Mouse (Mus musculus) MEL (cell line): ENCODE measurements around the gene Arid1b. TPM values are rescaled to one million over a fixed set of nuclear protein-coding genes. Genes with fewer than 3 reads are reported as not detected.

ENCODE experiments used
- DNase-seq: peaks from one replicate; pipeline ENCODE4 v3.0.0; 2011; ENCODE audit warnings: low read depth, low spot score
- H3K27ac ChIP-seq: 2 replicates; pipeline ENCODE4 v1.5.1; 2012; ENCODE audit warnings: low read depth, mild to moderate bottlenecking, control low read depth, low read length, moderate library complexity; ENCODE audit not compliant: control insufficient read depth
- H3K27me3 ChIP-seq, 2 experiments: fragments of 150-350 bp in 1 of 2; sonication (generic) in 1 of 2; 2 replicates each; pipeline ENCODE4 v1.6.1; 2012; ENCODE audit warnings: low read length in 2 of 2, mild to moderate bottlenecking in 2 of 2, improper control_type of control experiment in 1 of 2, moderate library complexity in 1 of 2; ENCODE audit not compliant: insufficient read depth in 2 of 2, control insufficient read depth in 1 of 2
- H3K36me3 ChIP-seq, 2 experiments: 2 replicates each; pipeline ENCODE4 v1.6.1; 2012 to 2014; ENCODE audit warnings: low read length in 2 of 2, improper control_type of control experiment in 1 of 2, inconsistent platforms in 1 of 2, mild to moderate bottlenecking in 1 of 2; ENCODE audit not compliant: insufficient read depth in 2 of 2, control insufficient read depth in 1 of 2
- H3K4me1 ChIP-seq, 2 experiments: fragments of 150-350 bp in 1 of 2; sonication (generic) in 1 of 2; 2 replicates each; pipeline ENCODE4 v1.6.1; 2012; ENCODE audit warnings: low read length in 2 of 2, improper control_type of control experiment in 1 of 2, mild to moderate bottlenecking in 1 of 2; ENCODE audit not compliant: insufficient read depth in 2 of 2, control insufficient read depth in 1 of 2
- H3K4me3 ChIP-seq, 2 experiments: fragments of 150-350 bp in 1 of 2; sonication (generic) in 1 of 2; 2 replicates each; pipeline ENCODE4 v1.5.1; 2012; ENCODE audit warnings: low read depth in 2 of 2, low read length in 2 of 2, mild to moderate bottlenecking in 2 of 2, moderate library complexity in 2 of 2, control low read depth in 1 of 2, improper control_type of control experiment in 1 of 2; ENCODE audit not compliant: control insufficient read depth in 1 of 2, insufficient read depth in 1 of 2
- H3K79me2 ChIP-seq: 2 replicates; pipeline ENCODE4 v1.6.1; 2012; ENCODE audit warnings: mild to moderate bottlenecking, low read length, moderate library complexity; ENCODE audit not compliant: control insufficient read depth, poor library complexity, insufficient read depth
- H3K9ac ChIP-seq: 2 replicates; pipeline ENCODE4 v1.6.1; 2012; ENCODE audit warnings: low read depth, mild to moderate bottlenecking, control low read depth, low read length, moderate library complexity; ENCODE audit not compliant: control insufficient read depth, poor library complexity, severe bottlenecking
- H3K9me3 ChIP-seq: fragments of 150-350 bp; sonication (generic); replicated peaks from 2 replicates; pipeline ENCODE4 v1.6.1; 2012; ENCODE audit warnings: mild to moderate bottlenecking, low read length, improper control_type of control experiment, moderate library complexity; ENCODE audit not compliant: insufficient read depth
- CHD1 ChIP-seq: IDR thresholded peaks from 2 replicates; pipeline ENCODE4 v1.6.1; 2012; ENCODE audit warnings: low read depth, mild to moderate bottlenecking, inconsistent platforms, low read length, improper control_type of control experiment
- CTCF ChIP-seq, 3 experiments: IDR thresholded peaks in 2 of 3; conservative IDR thresholded peaks in 1 of 3; 2 replicates each; pipeline ENCODE4 v1.5.1; 2011 to 2012; ENCODE audit warnings: low read length in 3 of 3, low read depth in 2 of 3, mild to moderate bottlenecking in 2 of 3, improper control_type of control experiment in 1 of 3, inconsistent platforms in 1 of 3, mixed read lengths in 1 of 3, moderate library complexity in 1 of 3; ENCODE audit not compliant: control insufficient read depth in 1 of 3, insufficient read depth in 1 of 3, poor library complexity in 1 of 3, severe bottlenecking in 1 of 3
- ELF1 ChIP-seq: IDR thresholded peaks from 2 replicates; pipeline ENCODE4 v1.6.1; 2014; ENCODE audit warnings: low read depth, mild to moderate bottlenecking, inconsistent platforms, low read length, improper control_type of control experiment, moderate library complexity
- EP300 ChIP-seq, 2 experiments: IDR thresholded peaks; 2 replicates each; pipeline ENCODE4 v1.6.1; 2011; ENCODE audit warnings: improper control_type of control experiment in 2 of 2, low read length in 2 of 2, low read depth in 1 of 2, mild to moderate bottlenecking in 1 of 2
- ETS1 ChIP-seq: IDR thresholded peaks from 2 replicates; pipeline ENCODE4 v1.6.1; 2012; ENCODE audit warnings: low read depth, mild to moderate bottlenecking, inconsistent platforms, low read length, improper control_type of control experiment, moderate library complexity
- JUND ChIP-seq: IDR thresholded peaks from 2 replicates; pipeline ENCODE4 v1.6.1; 2011; ENCODE audit warnings: low read depth, mild to moderate bottlenecking, improper control_type of control experiment, low read length
- KAT2A ChIP-seq: conservative IDR thresholded peaks from 2 replicates; pipeline ENCODE4 v1.6.1; 2012; ENCODE audit warnings: low read depth, low read length, improper control_type of control experiment, inconsistent platforms
- MAFK ChIP-seq: IDR thresholded peaks from 2 replicates; pipeline ENCODE4 v1.6.1; 2011; ENCODE audit warnings: low read depth, mild to moderate bottlenecking, low read length, improper control_type of control experiment, borderline replicate concordance
- MAX ChIP-seq: IDR thresholded peaks from 2 replicates; pipeline ENCODE4 v1.6.1; 2011; ENCODE audit warnings: low read length, improper control_type of control experiment
- MEF2A ChIP-seq: IDR thresholded peaks from 2 replicates; pipeline ENCODE4 v1.6.1; 2014; ENCODE audit warnings: low read depth, mild to moderate bottlenecking, inconsistent platforms, low read length, improper control_type of control experiment; ENCODE audit not compliant: poor library complexity, insufficient replicate concordance, severe bottlenecking; ENCODE audit errors: extremely low read depth
- MYC ChIP-seq: IDR thresholded peaks from 2 replicates; pipeline ENCODE4 v1.6.1; 2011; ENCODE audit warnings: low read depth, mild to moderate bottlenecking, low read length, improper control_type of control experiment, moderate library complexity
- NELFE ChIP-seq: IDR thresholded peaks from 2 replicates; pipeline ENCODE4 v1.6.1; 2011; ENCODE audit warnings: low read depth, low read length, improper control_type of control experiment
- NRF1 ChIP-seq: IDR thresholded peaks from 2 replicates; pipeline ENCODE4 v1.6.1; 2014; ENCODE audit warnings: low read depth, mild to moderate bottlenecking, inconsistent platforms, low read length, improper control_type of control experiment, moderate library complexity; ENCODE audit not compliant: poor library complexity, insufficient read depth, severe bottlenecking
- POLR2A ChIP-seq, 2 experiments: IDR thresholded peaks; 2 replicates each; pipeline ENCODE4 v1.6.1; 2011 to 2012; ENCODE audit warnings: low read length in 2 of 2, mild to moderate bottlenecking in 2 of 2, control low read depth in 1 of 2, improper control_type of control experiment in 1 of 2, low read depth in 1 of 2, moderate library complexity in 1 of 2; ENCODE audit not compliant: control insufficient read depth in 1 of 2, insufficient read depth in 1 of 2, poor library complexity in 1 of 2
- POLR2AphosphoS2 ChIP-seq: IDR thresholded peaks from 2 replicates; pipeline ENCODE4 v1.6.1; 2011; ENCODE audit warnings: low read length, improper control_type of control experiment
- POLR2AphosphoS5 ChIP-seq: IDR thresholded peaks from 2 replicates; pipeline ENCODE4 v1.6.1; 2012; ENCODE audit warnings: low read depth, borderline replicate concordance, mild to moderate bottlenecking, inconsistent platforms, low read length, moderate library complexity, mixed read lengths
- RCOR1 ChIP-seq: IDR thresholded peaks from 2 replicates; pipeline ENCODE4 v1.6.1; 2012; ENCODE audit warnings: low read depth, mild to moderate bottlenecking, inconsistent platforms, low read length, improper control_type of control experiment
- SIN3A ChIP-seq: IDR thresholded peaks from 2 replicates; pipeline ENCODE4 v1.6.1; 2012; ENCODE audit warnings: low read length, improper control_type of control experiment, inconsistent platforms
- TBP ChIP-seq: IDR thresholded peaks from 2 replicates; pipeline ENCODE4 v1.8.0; 2011; ENCODE audit warnings: low read depth, low read length, improper control_type of control experiment
- TCF12 ChIP-seq: IDR thresholded peaks from 2 replicates; pipeline ENCODE4 v1.6.1; 2014; ENCODE audit warnings: low read depth, mild to moderate bottlenecking, inconsistent platforms, low read length, improper control_type of control experiment, moderate library complexity
- UBTF ChIP-seq: IDR thresholded peaks from 2 replicates; pipeline ENCODE4 v1.6.1; 2012; ENCODE audit warnings: low read depth, mild to moderate bottlenecking, inconsistent platforms, low read length, improper control_type of control experiment, moderate library complexity, borderline replicate concordance; ENCODE audit not compliant: insufficient read depth
- USF2 ChIP-seq, 2 experiments: IDR thresholded peaks; 2 replicates each; pipeline ENCODE4 v1.6.1; 2011 to 2012; ENCODE audit warnings: improper control_type of control experiment in 2 of 2, low read length in 2 of 2, borderline replicate concordance in 1 of 2, inconsistent platforms in 1 of 2, low read depth in 1 of 2, mild to moderate bottlenecking in 1 of 2; ENCODE audit not compliant: insufficient read depth in 1 of 2
- ZMIZ1 ChIP-seq: IDR thresholded peaks from 2 replicates; pipeline ENCODE4 v1.6.1; 2012; ENCODE audit warnings: low read depth, mild to moderate bottlenecking, inconsistent platforms, low read length, improper control_type of control experiment, moderate library complexity
- polyA plus RNA-seq, 2 experiments: library from polyadenylated mRNA; stranded (reverse) in 1 of 2; unstranded in 1 of 2; fragments of >175 nt in 1 of 2; fragments of >200 nt in 1 of 2; gene quantifications; 2 replicates each; pipeline versions ENCODE4 v1.2.1 to v1.2.4; 2012; ENCODE audit warnings: low replicate concordance in 2 of 2, low read depth in 1 of 2; ENCODE audit not compliant: insufficient read length in 2 of 2, insufficient read depth in 1 of 2, missing spikeins in 1 of 2
- total RNA-seq: library from RNA; depleted of rRNA; stranded (reverse); fragments of 300-350 nt; gene quantifications from 2 replicates; pipeline ENCODE4 v1.2.3, GENCODE M21; 2012

The Arid1b gene
- total and polyA plus RNA-seq, 3 experiments, result 13.4 to 17.4 TPM; not detected in 1

DNA sequence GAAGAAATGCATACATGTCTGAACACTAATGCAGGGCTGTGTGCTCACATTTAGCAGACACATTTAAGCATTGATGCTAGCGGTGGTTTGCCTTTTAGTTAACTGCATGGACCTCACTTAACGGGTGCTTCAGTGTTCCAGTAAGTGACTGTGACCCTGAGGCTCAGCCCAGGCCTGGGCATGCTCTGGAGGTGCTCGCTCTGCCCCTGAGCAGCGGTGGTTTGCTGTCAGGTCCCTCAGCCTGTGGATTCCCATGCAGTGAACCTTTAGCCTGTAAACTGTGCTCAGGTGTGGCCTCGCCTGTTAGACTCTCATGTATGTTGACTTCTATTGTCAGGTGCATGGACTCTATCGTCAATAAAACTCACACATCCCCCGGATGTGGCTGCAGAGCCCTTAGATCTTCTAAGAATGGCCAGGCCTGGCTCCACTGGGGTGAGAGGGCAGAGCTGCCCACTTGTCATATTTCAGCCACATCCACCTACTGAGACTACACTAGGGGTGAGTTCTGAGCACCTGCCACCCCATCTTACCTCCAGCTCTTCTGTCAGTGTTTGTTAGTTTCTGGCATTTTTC is 169.2 kb downstream of the Arid1b start:
- no peaks in the 10 kb centered on the region for H3K27me3 ChIP-seq
- no peak overlapping the region for H3K4me3 ChIP-seq
- no peaks in the 10 kb centered on the region; the same call in 1 of the 2 replicates for H3K79me2 ChIP-seq
- no peak overlapping the region for H3K27ac ChIP-seq
- no peaks in the 10 kb centered on the region for H3K9me3 ChIP-seq
- no peak overlapping the region for H3K9ac ChIP-seq
- DNase-seq, result no peak
- no peaks in the 10 kb centered on the region for H3K36me3 ChIP-seq
- no peak for TF ChIP-seq USF2 (IDR thresholded peaks at IDR 0.05; ENCODE audit: borderline replicate concordance in 1 of 2, insufficient read depth in 1 of 2, low read depth in 1 of 2, low read length in 2 of 2)
- TF ChIP-seq ETS1, result no peak
- no peak for TF ChIP-seq ELF1
- no peak for TF ChIP-seq JUND
- TF ChIP-seq NRF1, result no peak
- TF ChIP-seq TCF12, result no peak
- TF ChIP-seq, all 39 proteins: peak for 0
- H3K4me1 ChIP-seq, result no peaks in the 10 kb centered on the region

DNA sequence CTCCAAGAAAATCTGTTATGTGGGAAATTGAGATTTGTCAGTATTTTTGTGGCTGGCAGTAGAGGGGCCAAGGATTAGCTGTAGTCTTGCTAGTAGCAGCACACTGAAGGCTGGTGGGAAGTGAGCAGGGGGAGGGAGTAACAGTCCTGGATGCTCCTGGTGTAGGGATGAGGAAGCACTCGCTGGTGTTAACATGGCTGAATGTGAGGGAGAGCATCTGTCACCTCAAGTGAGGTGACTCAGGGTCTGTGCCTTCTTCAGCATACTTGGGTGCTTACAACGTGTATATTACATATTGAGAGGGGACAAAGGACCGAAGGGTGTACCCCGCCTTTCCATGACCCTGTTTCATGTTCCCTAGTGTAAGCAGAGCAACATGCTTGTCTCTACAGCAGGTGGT is 170.7 kb downstream of the Arid1b start:
- Histone ChIP-seq H3K9me3 (no peaks in the 10 kb centered on the region), H3K79me2 (no peaks in the 10 kb centered on the region; the same call in 1 of the 2 replicates), H3K27ac (no peak overlapping the region), H3K27me3 (no peaks in the 10 kb centered on the region), H3K4me3 (no peak overlapping the region), H3K9ac (no peak overlapping the region), H3K4me1 (no peaks in the 10 kb centered on the region), H3K36me3 (no peaks in the 10 kb centered on the region)
- no peak for TF ChIP-seq SIN3A
- no peak for TF ChIP-seq ELF1
- TF ChIP-seq JUND, result no peak
- TF ChIP-seq TBP, result no peak
- DNase-seq, result no peak

DNA sequence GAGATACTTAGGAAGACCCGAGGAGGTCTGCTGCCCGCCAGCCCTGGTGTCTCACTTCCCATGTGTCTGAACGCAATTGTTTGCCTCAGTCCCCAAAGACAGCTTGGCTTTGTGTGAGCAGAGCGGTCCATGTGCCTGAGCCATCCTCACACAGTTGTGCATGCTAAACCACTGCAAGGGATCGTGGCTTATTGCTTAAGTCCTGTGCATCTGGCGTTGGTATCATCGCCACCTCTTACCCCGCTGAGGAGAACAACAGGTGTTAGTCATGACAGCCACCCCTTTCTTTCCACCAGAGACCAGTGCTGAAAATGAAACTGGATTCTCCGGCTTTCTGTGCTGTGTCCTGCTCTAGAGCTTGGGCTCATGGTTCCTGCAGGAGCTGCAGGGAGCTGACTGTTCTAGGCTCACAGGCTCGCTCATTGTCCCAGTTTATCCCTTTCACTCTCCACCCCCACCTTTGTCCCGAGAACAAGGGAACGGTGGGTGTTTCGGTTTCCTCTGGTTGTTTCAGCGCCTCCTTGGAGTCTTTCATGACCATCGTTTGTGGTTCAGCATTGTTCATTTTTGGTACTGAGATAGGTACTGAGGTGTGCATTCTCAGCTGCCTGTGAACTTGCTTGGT is 171.2 kb downstream of the Arid1b start:
- DNase-seq, result no peak
- TF ChIP-seq TCF12 (no peak), POLR2A (IDR thresholded peaks at IDR 0.05; ENCODE audit: control insufficient read depth in 1 of 2, insufficient read depth in 1 of 2, low read depth in 1 of 2, low read length in 2 of 2, poor library complexity in 1 of 2) (no peak), NELFE (no peak), MEF2A (no peak), ZMIZ1 (no peak), RCOR1 (no peak), KAT2A (no peak), MAX (no peak), MYC (no peak), MAFK (no peak), EP300 (IDR thresholded peaks at IDR 0.05; ENCODE audit: low read depth in 1 of 2, low read length in 2 of 2) (no peak), TBP (no peak), CTCF (IDR thresholded peaks at IDR 0.05 in 2 of 3, conservative IDR thresholded peaks at IDR 0.05 in 1 of 3; ENCODE audit: control insufficient read depth in 1 of 3, insufficient read depth in 1 of 3, low read depth in 2 of 3, low read length in 3 of 3, poor library complexity in 1 of 3, severe bottlenecking in 1 of 3) (no peak), ELF1 (no peak), SIN3A (no peak), CHD1 (no peak), POLR2AphosphoS5 (no peak), POLR2AphosphoS2 (no peak), UBTF (no peak)
- Histone ChIP-seq H3K4me3 (no peak overlapping the region), H3K9ac (no peak overlapping the region), H3K9me3 (no peaks in the 10 kb centered on the region), H3K36me3 (no peaks in the 10 kb centered on the region), H3K79me2 (no peaks in the 10 kb centered on the region; the same call in 1 of the 2 replicates), H3K27ac (no peak overlapping the region), H3K4me1 (no peaks in the 10 kb centered on the region), H3K27me3 (no peaks in the 10 kb centered on the region)
